Mouse (Mus musculus): ENCODE data around the gene Gls2.

Gls2 gene

DNA sequence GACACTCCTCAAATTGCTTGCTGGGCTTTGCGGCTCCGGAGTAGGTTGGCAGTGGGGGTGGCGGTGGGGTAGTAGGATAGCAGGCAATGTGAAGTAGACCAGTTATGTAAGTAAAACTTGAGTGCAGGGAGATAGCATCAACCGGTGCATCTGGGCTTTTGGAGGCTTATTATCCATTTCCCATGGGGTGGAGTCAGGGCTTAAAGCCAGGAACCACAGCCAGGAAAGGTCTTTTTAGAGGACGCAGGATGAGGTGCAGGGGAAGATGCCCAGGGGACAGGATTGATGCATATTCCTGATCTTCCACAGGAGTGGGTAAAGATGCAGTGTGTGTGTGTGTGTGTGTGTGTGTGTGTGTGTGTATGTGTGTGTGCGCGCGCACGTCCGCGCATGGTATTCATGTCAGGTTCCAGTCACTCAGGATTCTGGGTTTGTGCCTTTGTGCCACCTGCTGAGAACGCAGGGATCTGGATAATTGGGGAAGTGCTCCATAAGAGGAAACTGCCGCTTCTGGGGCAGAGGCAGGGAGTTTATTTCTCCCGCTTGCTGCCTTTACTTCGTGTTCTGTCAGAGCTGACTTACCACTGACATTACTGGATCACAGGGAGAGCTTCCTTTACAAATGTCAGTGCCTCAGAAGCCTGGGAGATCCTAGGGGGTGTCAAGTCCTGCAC is 43.7 kb downstream of the Gls2 start:
- DNase-seq = peak; percentile 34

- DNase-seq = no peak
These were observed 44.9 kb downstream of the Gls2 start for GRCm38 (mm10) chr10:128239140-128239539.

DNA sequence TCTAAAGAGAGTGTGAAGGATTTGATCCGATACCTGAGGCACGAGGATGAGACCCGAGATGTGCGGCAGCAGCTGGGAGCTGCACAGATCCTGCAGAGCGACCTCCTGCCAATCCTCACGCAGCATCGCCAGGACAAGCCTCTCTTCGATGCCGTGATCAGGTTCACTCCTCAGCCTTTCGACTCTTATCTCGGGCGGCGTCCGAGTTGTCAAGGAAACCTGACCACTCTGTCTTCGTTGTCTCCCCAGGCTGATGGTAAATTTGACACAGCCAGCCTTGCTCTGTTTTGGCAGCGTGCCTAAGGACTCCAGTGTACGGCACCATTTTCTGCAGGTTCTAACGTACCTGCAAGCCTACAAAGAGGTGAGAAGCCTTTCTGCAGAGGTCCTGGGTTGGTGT is 45.9 kb downstream of the Gls2 start:
- DNase-seq = no peak

- DNase-seq = no peak
These were observed 49.0 kb downstream of the Gls2 start for GRCm38 (mm10) chr10:128243252-128243651.

- no peak for DNase-seq
These were observed 49.9 kb downstream of the Gls2 start for GRCm38 (mm10) chr10:128244121-128244520.

DNA sequence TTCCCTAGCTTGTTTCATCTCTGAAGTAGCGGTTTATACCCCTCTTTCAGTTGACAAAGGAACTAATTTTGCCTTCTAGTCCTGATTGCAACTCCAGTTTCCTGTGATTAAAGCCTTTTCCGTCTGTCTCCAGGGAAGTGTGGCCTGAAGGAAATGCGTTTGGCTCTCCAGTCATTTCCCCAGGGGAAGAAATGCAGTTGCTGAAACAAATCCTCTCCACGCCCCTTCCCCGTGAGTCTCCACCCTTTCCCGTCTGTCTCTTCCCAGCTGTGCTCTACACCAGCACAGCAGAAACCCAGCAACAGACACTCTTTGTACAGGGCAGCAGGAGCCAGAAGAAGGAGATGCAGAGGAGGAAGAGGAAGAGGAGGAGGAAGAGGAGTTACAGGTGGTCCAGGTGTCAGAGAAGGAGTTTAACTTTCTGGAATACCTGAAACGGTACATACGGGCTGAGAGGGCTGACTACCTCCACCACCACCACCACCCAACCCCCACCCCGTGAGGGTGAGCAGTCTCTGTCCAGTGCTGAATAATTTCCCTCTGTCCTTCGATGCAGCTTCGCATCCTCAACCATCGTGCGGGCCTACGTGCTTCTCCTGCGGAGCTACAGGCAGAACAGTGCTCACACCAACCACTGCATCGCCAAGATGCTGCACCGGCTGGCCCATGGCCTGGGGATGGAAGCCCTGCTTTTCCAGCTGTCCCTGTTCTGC is 52.9 kb downstream of the Gls2 start:
- peak; percentile 75 for DNase-seq

DNA sequence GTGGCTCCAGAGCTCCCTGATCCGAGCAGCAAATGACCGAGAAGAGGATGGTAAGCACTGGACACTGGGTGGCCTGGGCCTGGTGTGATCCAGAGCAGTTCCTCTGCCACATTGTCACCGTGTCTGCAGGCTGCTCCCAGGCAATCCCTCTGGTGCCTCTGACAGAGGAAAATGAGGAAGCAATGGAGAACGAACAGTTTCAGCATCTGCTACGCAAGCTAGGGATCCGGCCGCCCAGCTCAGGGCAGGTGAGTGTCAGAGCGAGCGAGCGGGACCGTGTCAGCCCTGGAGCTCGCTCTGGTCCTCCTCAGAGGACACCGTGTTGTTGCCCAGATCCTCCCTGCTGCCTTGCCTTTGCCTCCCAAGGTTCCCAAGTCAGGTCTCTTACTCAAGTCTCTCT is 56.3 kb downstream of the Gls2 start:
- DNase-seq = no peak

DNA sequence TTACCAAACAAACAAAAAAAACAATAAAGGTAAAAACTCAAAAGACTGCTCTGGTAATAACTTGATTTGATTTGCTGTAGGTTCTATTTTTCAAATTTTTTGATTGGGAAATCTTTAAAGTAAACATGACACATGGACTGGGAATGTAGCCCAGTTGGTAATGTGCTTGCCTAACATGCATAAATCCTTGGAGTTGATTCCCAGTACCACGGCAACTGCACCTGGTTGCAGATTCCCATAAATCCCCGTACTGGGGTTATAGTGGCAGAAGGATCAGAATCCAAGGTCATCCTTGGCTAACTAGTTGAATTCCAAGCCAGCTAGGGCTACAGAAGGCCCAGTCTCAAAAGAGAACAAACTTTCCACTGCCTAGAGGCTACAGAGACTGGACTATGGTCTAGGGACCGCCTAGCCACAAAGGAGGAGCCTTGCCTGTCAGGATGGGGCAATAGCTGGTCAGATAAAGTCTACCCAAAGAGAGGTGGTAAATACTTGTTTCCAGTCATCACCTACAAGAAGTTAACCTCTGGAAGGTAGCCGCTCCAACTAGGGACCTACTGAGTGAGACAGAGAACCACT is 59.5 kb downstream of the Gls2 start, which contains the start of gene Apon:
Gene Apon, plus strand, starts transcription at position 420 of the 579 bp plus-strand sequence.
- DNase-seq = no peak

GRCm38 (mm10) chr10:128255925-128256324 is 61.7 kb downstream of the Gls2 start:
- DNase-seq = no peak

DNA sequence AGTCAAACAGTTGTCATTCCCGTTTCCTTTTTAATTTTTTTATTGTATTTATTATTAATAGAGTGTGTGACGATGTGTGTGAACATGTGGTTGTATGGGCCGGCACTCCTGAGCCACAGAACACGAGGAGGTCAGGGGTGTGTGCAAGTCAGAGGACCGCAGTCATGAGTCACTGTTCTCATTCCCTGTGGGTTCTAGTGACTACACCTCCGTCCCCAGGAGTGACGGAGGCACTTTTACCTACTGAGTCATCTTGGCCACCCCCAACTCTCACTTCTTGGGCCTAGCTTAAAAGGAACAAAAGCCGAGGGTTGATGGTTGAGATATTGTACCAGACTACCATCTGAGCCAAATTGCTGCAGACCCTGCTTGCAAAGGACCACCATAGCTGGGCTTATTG is 62.1 kb downstream of the Gls2 start:
- no peak for DNase-seq

GRCm38 (mm10) chr10:128258953-128259352 is 64.7 kb downstream of the Gls2 start:
- DNase-seq = no peak

All from kidney, postnatal 10 days (tissue).